Mouse (Mus musculus) testis, adult 2 months (tissue): Measurements from ENCODE around the gene Ccna1.

Experiments used
- CTCF ChIP-seq: fragments of 200-500 bp; IDR thresholded peaks from 2 replicates; pipeline ENCODE4 v1.5.1; 2012; ENCODE audit warnings: low read depth, mild to moderate bottlenecking, inconsistent platforms, low read length, moderate library complexity; ENCODE audit not compliant: control insufficient read depth, insufficient read depth, insufficient replicate concordance
- POLR2A ChIP-seq: fragments of 200-500 bp; IDR thresholded peaks from 2 replicates; pipeline ENCODE4 v1.6.1; 2012; ENCODE audit warnings: low read depth, mild to moderate bottlenecking, inconsistent platforms, low read length, moderate library complexity; ENCODE audit not compliant: control insufficient read depth

DNA sequence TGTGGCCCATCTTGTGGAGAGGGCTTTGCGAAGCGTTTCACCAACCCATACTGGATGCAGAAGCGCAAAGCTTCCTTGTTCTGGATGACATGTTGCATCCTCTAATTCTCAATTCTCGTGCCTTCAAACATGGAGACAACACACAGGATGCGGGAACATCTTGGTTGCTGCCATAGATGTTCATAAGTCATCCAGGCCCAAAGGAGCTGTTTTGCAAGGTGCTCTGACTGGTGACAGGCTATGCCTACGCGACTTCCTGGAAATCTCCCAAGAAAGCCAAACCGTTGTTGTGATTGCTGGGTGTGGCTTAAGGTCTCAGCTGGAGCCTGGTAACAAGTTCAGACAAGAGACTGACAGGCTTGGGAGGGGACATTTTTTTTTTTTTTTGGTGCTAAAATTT lies 1.1 kb upstream of the Ccna1 start:
- no peak for TF ChIP-seq CTCF
- TF ChIP-seq POLR2A = no peak
